Mouse (Mus musculus) liver, embryonic 13.5 days (tissue): ENCODE measurements at regions not wholly inside any gene's neighbourhood (a gene's known extent, or its start where the extent isn't known, plus 50 kb on each side); places are given as distances from the start of the nearest gene placed in this dataset.

Source experiments
- ATAC-seq: fragments of 200-750 bp; cut with Nextera tagmentation; 2 replicates; pipeline ENCODE4 v1.8.0; 2017; ENCODE audit warnings: low read depth, mild to moderate bottlenecking, moderate number of reproducible peaks, moderate library complexity
- DNase-seq: peaks from one replicate; pipeline ENCODE4 v3.0.0; 2022
- H3K27ac ChIP-seq: fragments of 300-500 bp; sonication (generic); 2 replicates; pipeline ENCODE4 v1.5.1; 2015; ENCODE audit warnings: moderate library complexity, mild to moderate bottlenecking, inconsistent platforms
- H3K27me3 ChIP-seq: fragments of 300-500 bp; sonication (generic); 2 replicates; pipeline ENCODE4 v1.6.1; 2015; ENCODE audit warnings: mild to moderate bottlenecking, inconsistent platforms
- H3K36me3 ChIP-seq: fragments of 300-500 bp; sonication (generic); 2 replicates; pipeline ENCODE4 v1.6.1; 2015; ENCODE audit warnings: mild to moderate bottlenecking, inconsistent platforms
- H3K4me1 ChIP-seq: fragments of 300-500 bp; sonication (generic); replicated peaks from 2 replicates; pipeline ENCODE4 v1.6.1; 2015; ENCODE audit warnings: inconsistent platforms
- H3K4me2 ChIP-seq: fragments of 300-500 bp; sonication (generic); 2 replicates; pipeline ENCODE4 v1.6.1; 2015; ENCODE audit warnings: inconsistent platforms, mild to moderate bottlenecking, moderate library complexity
- H3K4me3 ChIP-seq: fragments of 300-500 bp; sonication (generic); replicated peaks from 2 replicates; pipeline ENCODE4 v1.5.1; 2015; ENCODE audit warnings: mild to moderate bottlenecking, inconsistent platforms
- H3K9ac ChIP-seq: fragments of 300-500 bp; sonication (generic); 2 replicates; pipeline ENCODE4 v1.6.1; 2015; ENCODE audit warnings: mild to moderate bottlenecking, inconsistent platforms
- H3K9me3 ChIP-seq: fragments of 300-500 bp; sonication (generic); replicated peaks from 2 replicates; pipeline ENCODE4 v1.6.1; 2016; ENCODE audit warnings: inconsistent platforms
- WGBS: fragments of 180-500 bp; shearing (Covaris S2); methylation state at CpG from one replicate; pipeline ENCODE4 v1.1.7; 2015; ENCODE audit not compliant: insufficient replicate concordance; 5-methylcytosine and 5-hydroxymethylcytosine counted together

GRCm38 (mm10) chr10:24395999-24396784, 172.9 kb downstream of the Moxd1 start:
- H3K9me3 ChIP-seq = no peaks in the 10 kb centered on the region
- no peak overlapping the region for H3K4me2 ChIP-seq
- H3K36me3 ChIP-seq = no peaks in the 10 kb centered on the region
- H3K4me3 ChIP-seq = no peak overlapping the region
- no peak for DNase-seq
- H3K9ac ChIP-seq = no peak overlapping the region
- ATAC-seq = no peak
- H3K27ac ChIP-seq = no peak overlapping the region
- H3K4me1 ChIP-seq = no peaks in the 10 kb centered on the region
- H3K27me3 ChIP-seq = no peaks in the 10 kb centered on the region
- 68% methylated on average over 13 of the region's 13 CpGs for WGBS

GRCm38 (mm10) chr10:24397125-24397524, 173.8 kb downstream of the Moxd1 start:
- H3K36me3 ChIP-seq = no peaks in the 10 kb centered on the region
- no peak overlapping the region for H3K27ac ChIP-seq
- ATAC-seq (no peak), DNase-seq (no peak)
- H3K27me3 ChIP-seq = no peaks in the 10 kb centered on the region
- H3K4me2 ChIP-seq = no peak overlapping the region
- no peaks in the 10 kb centered on the region for H3K9me3 ChIP-seq
- H3K4me3 ChIP-seq = no peak overlapping the region
- WGBS = 88% methylated on average over 2 of the region's 2 CpGs
- H3K4me1 ChIP-seq = no peaks in the 10 kb centered on the region
- no peak overlapping the region for H3K9ac ChIP-seq

GRCm38 (mm10) chr10:24404851-24405250, 181.5 kb downstream of the Moxd1 start:
- DNase-seq = no peak
- Histone ChIP-seq H3K4me2 (no peak overlapping the region), H3K4me3 (no peak overlapping the region), H3K9me3 (no peaks in the 10 kb centered on the region), H3K9ac (no peak overlapping the region), H3K27me3 (no peaks in the 10 kb centered on the region), H3K27ac (no peak overlapping the region), H3K36me3 (no peaks in the 10 kb centered on the region), H3K4me1 (no peaks in the 10 kb centered on the region)
- WGBS = 49% methylated on average over 4 of the region's 4 CpGs
- no peak for ATAC-seq

GRCm38 (mm10) chr10:24406953-24407352, 183.6 kb downstream of the Moxd1 start:
- H3K9ac ChIP-seq = no peak overlapping the region
- no peak overlapping the region for H3K4me3 ChIP-seq
- ATAC-seq (no peak), DNase-seq (no peak)
- no peaks in the 10 kb centered on the region for H3K9me3 ChIP-seq
- 46% methylated on average over 3 of the region's 3 CpGs for WGBS
- H3K36me3 ChIP-seq = no peaks in the 10 kb centered on the region
- no peaks in the 10 kb centered on the region for H3K27me3 ChIP-seq
- no peak overlapping the region for H3K27ac ChIP-seq
- H3K4me2 ChIP-seq = no peak overlapping the region
- no peaks in the 10 kb centered on the region for H3K4me1 ChIP-seq

GRCm38 (mm10) chr10:24407411-24408227, 184.3 kb downstream of the Moxd1 start:
- WGBS = 69% methylated on average over 6 of the region's 6 CpGs
- no peak overlapping the region for H3K9ac ChIP-seq
- ATAC-seq (no peak), DNase-seq (no peak)
- H3K4me1 ChIP-seq = no peaks in the 10 kb centered on the region
- no peaks in the 10 kb centered on the region for H3K9me3 ChIP-seq
- no peak overlapping the region for H3K27ac ChIP-seq
- H3K4me3 ChIP-seq = no peak overlapping the region
- no peak overlapping the region for H3K4me2 ChIP-seq
- no peaks in the 10 kb centered on the region for H3K36me3 ChIP-seq
- no peaks in the 10 kb centered on the region for H3K27me3 ChIP-seq

- Histone ChIP-seq H3K4me2 (no peak overlapping the region), H3K4me1 (no peaks in the 10 kb centered on the region), H3K27ac (no peak overlapping the region), H3K27me3 (no peaks in the 10 kb centered on the region), H3K9ac (no peak overlapping the region), H3K4me3 (no peak overlapping the region), H3K9me3 (no peaks in the 10 kb centered on the region), H3K36me3 (no peaks in the 10 kb centered on the region)
- ATAC-seq (no peak), DNase-seq (no peak)
- 26% methylated on average over 1 of the region's 1 CpGs for WGBS
Observed at GRCm38 (mm10) chr10:24409976-24410375, 185.3 kb upstream of the Ccn2 start.

- Histone ChIP-seq H3K4me3 (no peak overlapping the region), H3K27me3 (no peaks in the 10 kb centered on the region), H3K27ac (no peak overlapping the region), H3K4me2 (no peak overlapping the region), H3K4me1 (no peaks in the 10 kb centered on the region), H3K9ac (no peak overlapping the region), H3K9me3 (no peaks in the 10 kb centered on the region), H3K36me3 (no peaks in the 10 kb centered on the region)
- ATAC-seq (no peak), DNase-seq (no peak)
- WGBS = 48% methylated on average over 4 of the region's 4 CpGs
Observed at GRCm38 (mm10) chr10:24410885-24411284, 184.4 kb upstream of the Ccn2 start.

GRCm38 (mm10) chr10:24422498-24423160, 172.6 kb upstream of the Ccn2 start:
- Histone ChIP-seq H3K4me3 (no peak overlapping the region), H3K4me1 (no peaks in the 10 kb centered on the region), H3K4me2 (no peak overlapping the region), H3K27ac (no peak overlapping the region), H3K9ac (no peak overlapping the region), H3K9me3 (no peaks in the 10 kb centered on the region), H3K36me3 (no peaks in the 10 kb centered on the region), H3K27me3 (no peaks in the 10 kb centered on the region)
- WGBS = 42% methylated on average over 4 of the region's 4 CpGs
- no peak for DNase-seq
- no peak for ATAC-seq

- no peaks in the 10 kb centered on the region for H3K36me3 ChIP-seq
- no peak overlapping the region for H3K9ac ChIP-seq
- no peak overlapping the region for H3K4me3 ChIP-seq
- no peaks in the 10 kb centered on the region for H3K27me3 ChIP-seq
- DNase-seq (no peak), ATAC-seq (no peak)
- H3K4me2 ChIP-seq = no peak overlapping the region
- H3K27ac ChIP-seq = no peak overlapping the region
- H3K4me1 ChIP-seq = no peaks in the 10 kb centered on the region
- H3K9me3 ChIP-seq = no peaks in the 10 kb centered on the region
Observed at GRCm38 (mm10) chr10:24433737-24434367, 161.4 kb upstream of the Ccn2 start.

- H3K4me3 ChIP-seq = no peak overlapping the region
- H3K9ac ChIP-seq = no peak overlapping the region
- no peak for ATAC-seq
- H3K4me2 ChIP-seq = no peak overlapping the region
- no peak for DNase-seq
- no peaks in the 10 kb centered on the region for H3K4me1 ChIP-seq
- no peak overlapping the region for H3K27ac ChIP-seq
- no peaks in the 10 kb centered on the region for H3K36me3 ChIP-seq
- WGBS = 60% methylated on average over 2 of the region's 2 CpGs
- H3K9me3 ChIP-seq = no peaks in the 10 kb centered on the region
- H3K27me3 ChIP-seq = no peaks in the 10 kb centered on the region
Observed at GRCm38 (mm10) chr10:24437177-24437576, 158.1 kb upstream of the Ccn2 start.

- no peak overlapping the region for H3K4me3 ChIP-seq
- no peaks in the 10 kb centered on the region for H3K9me3 ChIP-seq
- H3K4me2 ChIP-seq = no peak overlapping the region
- H3K36me3 ChIP-seq = no peaks in the 10 kb centered on the region
- no peaks in the 10 kb centered on the region for H3K4me1 ChIP-seq
- H3K27me3 ChIP-seq = no peaks in the 10 kb centered on the region
- DNase-seq (no peak), ATAC-seq (no peak)
- H3K9ac ChIP-seq = no peak overlapping the region
- H3K27ac ChIP-seq = no peak overlapping the region
- WGBS = 31% methylated on average over 1 of the region's 1 CpGs
Observed at GRCm38 (mm10) chr10:24444572-24444971, 150.7 kb upstream of the Ccn2 start.
